Mouse (Mus musculus): Measurements from ENCODE around the gene Nckap5. TPM values are rescaled to one million over a fixed set of nuclear protein-coding genes. Genes with fewer than 3 reads are reported as not detected.

The Nckap5 gene
- polyA plus RNA-seq, 1 experiment from 2014 or later, result 1.1 TPM

GRCm38 (mm10) chr1:126738291-126738640 lies 92.3 kb downstream of the Nckap5 start:
- H3K36me3 ChIP-seq (replicated peaks; ENCODE audit: insufficient read depth, low read length), result no peaks in the 10 kb centered on the region
- ATAC-seq, result no peak

GRCm38 (mm10) chr1:126737554-126738290 lies 92.9 kb downstream of the Nckap5 start:
- WGBS (ENCODE audit: insufficient replicate concordance), result 5% methylated on average over 18 of the region's 18 CpGs
- Histone ChIP-seq H3K27me3 (ENCODE audit: insufficient read depth, low read length) (no peaks in the 10 kb centered on the region), H3K36me3 (replicated peaks; ENCODE audit: insufficient read depth, low read length) (no peaks in the 10 kb centered on the region), H3K9ac (replicated peaks) (peak overlapping the region; percentile 41; the same call in 1 of the 2 replicates), H3K4me3 (ENCODE audit: low read depth, low read length) (peak overlapping the region; percentile 42), H3K4me1 (ENCODE audit: insufficient read depth) (no peaks in the 10 kb centered on the region), H3K27ac (ENCODE audit: low read depth) (no peak overlapping the region), H3K4me2 (ENCODE audit: low read depth, low read length) (peak overlapping the region; percentile 73), H3K9me3 (ENCODE audit: low read length) (no peaks in the 10 kb centered on the region)
- no peak for TF ChIP-seq EP300 (IDR thresholded peaks at IDR 0.05; ENCODE audit: low read depth)
- no peak for TF ChIP-seq CTCF (IDR thresholded peaks at IDR 0.05; ENCODE audit: low read depth)
- DNase-seq (peak; percentile 30), ATAC-seq (peak; percentile 65; the same call in 1 of the 2 replicates)

More at GRCm38 (mm10) chr1:126738291-126738640, 92.3 kb downstream of the Nckap5 start:
- no peaks in the 10 kb centered on the region for H3K4me1 ChIP-seq (ENCODE audit: insufficient read depth)
- peak overlapping the region; percentile 42 for H3K4me3 ChIP-seq (ENCODE audit: low read depth, low read length)
- no peak for DNase-seq
- H3K27me3 ChIP-seq (ENCODE audit: insufficient read depth, low read length), result no peaks in the 10 kb centered on the region
- WGBS (ENCODE audit: insufficient replicate concordance), result 4% methylated on average over 12 of the region's 12 CpGs
- no peaks in the 10 kb centered on the region for H3K9me3 ChIP-seq (ENCODE audit: low read length)
- H3K4me2 ChIP-seq (ENCODE audit: low read depth, low read length), result peak overlapping the region; percentile 73
- H3K9ac ChIP-seq (replicated peaks), result 0 out of 2 replicates have a peak overlapping the region, but pooled peaks have one; percentile 41
- no peak for TF ChIP-seq CTCF (IDR thresholded peaks at IDR 0.05; ENCODE audit: low read depth)
- TF ChIP-seq EP300 (IDR thresholded peaks at IDR 0.05; ENCODE audit: low read depth), result no peak
- no peak overlapping the region for H3K27ac ChIP-seq (ENCODE audit: low read depth)

GRCm38 (mm10) chr1:126731691-126732090 lies 98.9 kb downstream of the Nckap5 start:
- DNase-seq, result no peak
- Histone ChIP-seq H3K9ac (replicated peaks) (no peak overlapping the region), H3K4me1 (ENCODE audit: insufficient read depth) (no peaks in the 10 kb centered on the region), H3K4me2 (ENCODE audit: low read depth, low read length) (no peak overlapping the region), H3K36me3 (replicated peaks; ENCODE audit: insufficient read depth, low read length) (no peaks in the 10 kb centered on the region), H3K27ac (ENCODE audit: low read depth) (no peak overlapping the region), H3K27me3 (ENCODE audit: insufficient read depth, low read length) (no peaks in the 10 kb centered on the region), H3K4me3 (ENCODE audit: low read depth, low read length) (no peak overlapping the region), H3K9me3 (ENCODE audit: low read length) (no peaks in the 10 kb centered on the region)
- TF ChIP-seq CTCF (IDR thresholded peaks at IDR 0.05; ENCODE audit: low read depth), result no peak
- no peak for ATAC-seq

DNA sequence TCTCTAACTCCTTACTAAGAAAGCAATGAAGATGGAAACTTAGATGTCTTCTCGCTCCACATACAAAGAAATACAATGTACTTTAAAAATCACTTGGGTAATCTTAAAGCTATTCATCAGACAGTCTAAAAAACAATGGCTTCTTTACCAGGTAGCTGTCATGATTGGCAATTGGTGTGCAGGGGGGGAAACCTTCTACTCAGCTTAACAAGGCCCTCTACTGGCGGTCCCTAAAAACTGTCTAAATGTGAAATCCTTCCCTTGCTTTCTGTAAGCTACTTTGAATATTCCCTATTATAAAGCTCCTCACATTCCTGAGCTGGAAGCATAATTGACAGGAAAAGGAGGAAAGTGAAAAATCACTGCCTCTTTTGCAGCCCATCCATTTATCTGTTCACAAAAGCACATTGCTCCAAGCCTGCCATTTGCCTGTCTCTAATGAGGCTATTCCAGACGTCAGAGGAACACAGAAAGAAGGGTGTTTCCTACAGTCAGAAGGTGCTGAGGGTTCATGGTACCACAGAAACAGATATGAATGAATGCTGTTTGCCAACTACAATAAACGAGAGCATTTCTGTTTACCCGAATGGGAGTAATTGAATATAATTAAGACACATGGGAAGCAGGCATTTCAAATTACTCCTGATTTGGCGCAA lies 104.1 kb downstream of the Nckap5 start:
- H3K4me2 ChIP-seq (ENCODE audit: low read depth, low read length), result no peak overlapping the region
- H3K4me1 ChIP-seq (ENCODE audit: insufficient read depth), result no peaks in the 10 kb centered on the region
- DNase-seq, result no peak
- H3K9me3 ChIP-seq (ENCODE audit: low read length), result no peaks in the 10 kb centered on the region
- no peak overlapping the region for H3K4me3 ChIP-seq (ENCODE audit: low read depth, low read length)
- TF ChIP-seq CTCF (IDR thresholded peaks at IDR 0.05; ENCODE audit: low read depth) (peak; percentile 50), EP300 (IDR thresholded peaks at IDR 0.05; ENCODE audit: low read depth) (no peak)
- WGBS (ENCODE audit: insufficient replicate concordance), result 61% methylated on average over 6 of the region's 6 CpGs
- no peak overlapping the region for H3K27ac ChIP-seq (ENCODE audit: low read depth)
- H3K27me3 ChIP-seq (ENCODE audit: insufficient read depth, low read length), result no peaks in the 10 kb centered on the region
- no peaks in the 10 kb centered on the region for H3K36me3 ChIP-seq (replicated peaks; ENCODE audit: insufficient read depth, low read length)
- no peak for ATAC-seq
- no peak overlapping the region for H3K9ac ChIP-seq (replicated peaks)

- H3K9ac ChIP-seq (replicated peaks), result no peak overlapping the region
- no peaks in the 10 kb centered on the region for H3K4me1 ChIP-seq (ENCODE audit: insufficient read depth)
- no peak for DNase-seq
- no peaks in the 10 kb centered on the region for H3K27me3 ChIP-seq (ENCODE audit: insufficient read depth, low read length)
- H3K27ac ChIP-seq (ENCODE audit: low read depth), result no peak overlapping the region
- TF ChIP-seq CTCF (IDR thresholded peaks at IDR 0.05; ENCODE audit: low read depth) (no peak), EP300 (IDR thresholded peaks at IDR 0.05; ENCODE audit: low read depth) (no peak)
- no peak overlapping the region for H3K4me3 ChIP-seq (ENCODE audit: low read depth, low read length)
- ATAC-seq, result no peak
- H3K36me3 ChIP-seq (replicated peaks; ENCODE audit: insufficient read depth, low read length), result no peaks in the 10 kb centered on the region
- H3K9me3 ChIP-seq (ENCODE audit: low read length), result no peaks in the 10 kb centered on the region
- no peak overlapping the region for H3K4me2 ChIP-seq (ENCODE audit: low read depth, low read length)
- 53% methylated on average over 9 of the region's 9 CpGs for WGBS (ENCODE audit: insufficient replicate concordance)
These were observed 104.8 kb downstream of the Nckap5 start for GRCm38 (mm10) chr1:126725628-126726367.

DNA sequence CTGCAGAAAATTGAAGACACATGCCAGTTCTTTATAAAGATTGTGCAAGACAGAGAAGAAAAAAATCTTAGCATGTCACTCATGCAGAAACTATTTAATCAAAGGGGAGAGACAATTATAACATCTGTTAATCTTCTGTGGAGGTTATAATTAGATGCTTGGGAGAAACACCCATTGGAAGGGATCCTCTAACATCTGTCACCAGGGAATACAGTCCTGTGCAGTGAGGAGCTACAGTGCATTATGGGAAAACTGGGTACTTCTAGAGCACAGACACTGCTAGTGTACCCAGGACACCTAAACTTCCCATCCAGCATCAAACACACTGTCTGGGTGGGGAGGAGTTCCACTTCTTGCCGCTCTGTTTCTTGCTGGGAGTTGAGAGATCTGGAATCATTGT lies 108.7 kb downstream of the Nckap5 start:
- Histone ChIP-seq H3K27me3 (ENCODE audit: insufficient read depth, low read length) (no peaks in the 10 kb centered on the region), H3K27ac (ENCODE audit: low read depth) (no peak overlapping the region), H3K36me3 (replicated peaks; ENCODE audit: insufficient read depth, low read length) (no peaks in the 10 kb centered on the region), H3K9me3 (ENCODE audit: low read length) (no peaks in the 10 kb centered on the region), H3K9ac (replicated peaks) (no peak overlapping the region), H3K4me1 (ENCODE audit: insufficient read depth) (no peaks in the 10 kb centered on the region), H3K4me2 (ENCODE audit: low read depth, low read length) (no peak overlapping the region), H3K4me3 (ENCODE audit: low read depth, low read length) (no peak overlapping the region)
- TF ChIP-seq CTCF (IDR thresholded peaks at IDR 0.05; ENCODE audit: low read depth) (no peak), EP300 (IDR thresholded peaks at IDR 0.05; ENCODE audit: low read depth) (no peak)
- ATAC-seq, result no peak
- 65% methylated on average over 1 of the region's 1 CpGs for WGBS (ENCODE audit: insufficient replicate concordance)
- no peak for DNase-seq

All from liver, postnatal 0 days (tissue).